Mouse (Mus musculus) spleen, adult 2 months (tissue): ENCODE data around the gene Fam183b. TPM values are rescaled to one million over a fixed set of nuclear protein-coding genes. Genes with fewer than 3 reads are reported as not detected.
"Not testable (repeated sequence)": the region's sequence is repeated elsewhere in the genome, so short reads cannot be mapped to it uniquely, and the experiment has no call there.

Experiments used
- DNase-seq, 2 experiments: peaks; one replicate each; pipeline versions ENCODE4 v3.0.0 to v3.0.0-alpha.2; 2012 to 2021; ENCODE audit warnings: low spot score in 2 of 2, low read depth in 1 of 2
- H3K27ac ChIP-seq: fragments of 200-500 bp; 2 replicates; pipeline ENCODE4 v1.5.1; 2012; ENCODE audit warnings: low read length, inconsistent platforms; ENCODE audit not compliant: insufficient read depth
- H3K27me3 ChIP-seq: fragments of 200-500 bp; 2 replicates; pipeline ENCODE4 v1.6.1; 2012; ENCODE audit warnings: mild to moderate bottlenecking, moderate library complexity, low read length, inconsistent platforms; ENCODE audit not compliant: control insufficient read depth, insufficient read depth
- H3K36me3 ChIP-seq: fragments of 200-500 bp; 2 replicates; pipeline ENCODE4 v1.6.1; 2012; ENCODE audit warnings: mild to moderate bottlenecking, low read length, inconsistent platforms; ENCODE audit not compliant: control insufficient read depth, insufficient read depth
- H3K4me1 ChIP-seq: fragments of 200-500 bp; 2 replicates; pipeline ENCODE4 v1.6.1; 2011; ENCODE audit warnings: inconsistent platforms; ENCODE audit not compliant: control insufficient read depth, insufficient read depth, insufficient read length
- H3K4me3 ChIP-seq: fragments of 200-500 bp; 2 replicates; pipeline ENCODE4 v1.5.1; 2011; ENCODE audit warnings: mild to moderate bottlenecking, inconsistent platforms; ENCODE audit not compliant: insufficient read depth, insufficient read length; ENCODE audit errors: extremely low read depth
- CTCF ChIP-seq: fragments of 200-500 bp; IDR thresholded peaks from 2 replicates; pipeline ENCODE4 v1.5.1; 2011; ENCODE audit warnings: mild to moderate bottlenecking, inconsistent platforms; ENCODE audit not compliant: insufficient read depth, insufficient read length, insufficient replicate concordance; ENCODE audit errors: extremely low read depth
- POLR2A ChIP-seq: fragments of 200-500 bp; IDR thresholded peaks from 2 replicates; pipeline ENCODE4 v1.6.1; 2011; ENCODE audit warnings: low read depth, low read length, inconsistent platforms
- WGBS: fragments of 180-500 bp; shearing (Covaris S2); methylation state at CpG from one replicate; pipeline ENCODE4 v1.1.7; 2018; 5-methylcytosine and 5-hydroxymethylcytosine counted together
- polyA plus RNA-seq: library from polyadenylated mRNA; depleted of rRNA; stranded (reverse); fragments of >200 nt; gene quantifications from 2 replicates; pipeline ENCODE4 v1.2.3, GENCODE M21; 2012; rRNA removed

Gene Fam183b
- polyA plus RNA-seq, 1 experiment = not detected

GRCm38 (mm10) chr11:58782480-58783089 is 19.2 kb downstream of the Fam183b start, which contains the start of gene Olfr314:
TSS of gene Olfr314 (plus strand) at chr11:58782952.
- 59% methylated on average over 6 of the region's 6 CpGs for WGBS
- Histone ChIP-seq H3K27me3 (no peaks in the 10 kb centered on the region), H3K4me3 (no peak within 1 kb of the TSS), H3K27ac (no peak within 1 kb of the TSS), H3K36me3 (no peaks in the 10 kb centered on the region), H3K4me1 (no peaks in the 10 kb centered on the region; the same call in 1 of the 2 replicates)
- DNase-seq = no peak
- TF ChIP-seq CTCF = no peak

- H3K4me1 ChIP-seq = no peaks in the 10 kb centered on the region
- H3K36me3 ChIP-seq = no peaks in the 10 kb centered on the region
- no peak for TF ChIP-seq CTCF
- TF ChIP-seq POLR2A = no peak
- H3K27me3 ChIP-seq = no peaks in the 10 kb centered on the region
- H3K4me3 ChIP-seq = no peak within 1 kb of the TSS
- no peak within 1 kb of the TSS for H3K27ac ChIP-seq
- no peak for DNase-seq
Observed at GRCm38 (mm10) chr11:58772888-58773287, 28.9 kb downstream of the Fam183b start, which contains the start of gene Olfr315. TSS of gene Olfr315 (plus strand) at chr11:58773188.

DNA sequence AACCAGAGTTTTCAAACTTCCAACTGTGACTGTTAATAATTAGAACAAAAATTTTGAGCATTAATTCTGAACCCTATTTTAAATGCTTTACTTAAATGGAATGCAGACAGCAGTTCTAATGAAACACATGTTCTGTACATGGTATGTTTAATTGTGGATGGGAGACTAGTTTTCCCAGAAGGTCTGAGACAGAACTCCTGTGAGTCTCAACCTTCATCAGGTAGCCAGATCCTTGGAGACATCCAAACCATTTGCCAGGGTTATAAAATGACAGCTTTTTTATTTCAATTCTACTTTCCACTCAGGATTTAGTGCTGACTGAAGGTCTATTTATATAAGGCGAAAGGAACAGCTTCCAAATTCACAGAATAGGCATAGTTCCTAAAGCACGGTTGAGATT is 49.3 kb downstream of the Fam183b start, which contains the start of gene Olfr316:
Gene Olfr316, plus strand, starts transcription at position 301 of the 400 bp plus-strand sequence.
- DNase-seq = no peak
- Histone ChIP-seq H3K4me1 (no peaks in the 10 kb centered on the region), H3K36me3 (no peaks in the 10 kb centered on the region), H3K27ac (no peak within 1 kb of the TSS), H3K27me3 (no peaks in the 10 kb centered on the region), H3K4me3 (no peak within 1 kb of the TSS)
- 87% methylated on average over 2 of the region's 2 CpGs for WGBS
- no peak for TF ChIP-seq CTCF
- TF ChIP-seq POLR2A = no peak

DNA sequence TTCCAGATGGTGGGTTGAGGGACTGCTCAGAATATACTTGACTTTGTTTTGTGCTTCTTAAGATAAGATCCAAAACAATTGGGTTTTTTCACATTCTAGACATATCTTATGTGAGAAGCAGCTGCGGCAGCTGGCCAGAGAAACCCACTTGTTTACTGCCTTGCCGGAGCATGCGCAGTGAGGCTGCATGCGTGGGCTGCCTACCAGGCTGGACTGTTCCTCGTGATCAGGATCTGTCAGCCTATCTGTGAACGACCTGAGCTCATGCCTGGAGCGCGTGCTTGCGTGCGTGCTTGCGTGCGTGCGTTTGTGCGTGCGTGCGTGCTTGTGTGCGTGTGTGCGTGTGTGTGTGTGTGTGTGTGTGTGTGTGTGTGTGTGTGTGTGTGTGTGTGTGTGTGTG is 50.7 kb downstream of the Fam183b start:
- whole genome bisulfite sequencing = 74% methylated on average over 18 of the region's 18 CpGs
- not testable (repeated sequence) for H3K4me1 ChIP-seq, DNase-seq, H3K27me3 ChIP-seq, H3K36me3 ChIP-seq, H3K4me3 ChIP-seq, H3K27ac ChIP-seq

Other genes with a start within 250 kb of the Fam183b start
- gene Olfr328, start 246.3 kb downstream of the Fam183b start, polyA plus RNA-seq = 0.08 TPM in 1 of 2 replicates, not detected in the other
- not detected in 2 replicates for gene Olfr224, start 231.4 kb downstream of the Fam183b start, polyA plus RNA-seq
- not detected in 2 replicates for gene Olfr325, start 224.2 kb downstream of the Fam183b start, polyA plus RNA-seq
- gene Olfr324, start 206.8 kb downstream of the Fam183b start, polyA plus RNA-seq = not detected in 2 replicates
- not detected in 2 replicates for gene 2210407C18Rik, start 185.9 kb downstream of the Fam183b start, polyA plus RNA-seq
- gene Olfr323, start 171.5 kb downstream of the Fam183b start, polyA plus RNA-seq = not detected in 2 replicates
- 4.6 and 8.9 TPM in 2 replicates for gene Trim58, start 161.5 kb downstream of the Fam183b start, polyA plus RNA-seq
- 0.21 TPM in 1 of 2 replicates, not detected in the other for gene Olfr322, start 143.2 kb downstream of the Fam183b start, polyA plus RNA-seq
- not detected in 2 replicates for gene Olfr320, start 120.9 kb downstream of the Fam183b start, polyA plus RNA-seq
- gene Olfr319, start 102.8 kb downstream of the Fam183b start, polyA plus RNA-seq = not detected in 2 replicates
- gene Olfr318, start 77.9 kb downstream of the Fam183b start, polyA plus RNA-seq = not detected in 2 replicates
- gene Olfr317, start 62.7 kb downstream of the Fam183b start, polyA plus RNA-seq = not detected in 2 replicates
- gene Olfr316, start 49.2 kb downstream of the Fam183b start, polyA plus RNA-seq = not detected in 2 replicates
- gene Olfr315, start 28.8 kb downstream of the Fam183b start, polyA plus RNA-seq = not detected in 2 replicates
- not detected in 2 replicates for gene Olfr314, start 19.0 kb downstream of the Fam183b start, polyA plus RNA-seq
- not detected in 2 replicates for gene Olfr313, start 13.0 kb upstream of the Fam183b start, polyA plus RNA-seq
- gene Olfr312, start 27.3 kb upstream of the Fam183b start, polyA plus RNA-seq = not detected in 2 replicates
- not detected in 2 replicates for gene Olfr311, start 37.3 kb upstream of the Fam183b start, polyA plus RNA-seq
- 2.6 and 2.9 TPM in 2 replicates for gene Gm12258, start 45.2 kb upstream of the Fam183b start, polyA plus RNA-seq
- gene 2810021J22Rik, start 65.3 kb upstream of the Fam183b start, polyA plus RNA-seq = 1.7 and 4.0 TPM in 2 replicates
- 1.2 and 1.3 TPM in 2 replicates for gene Zfp39, start 102.3 kb upstream of the Fam183b start, polyA plus RNA-seq
- gene Btnl10, start 115.9 kb upstream of the Fam183b start, polyA plus RNA-seq = 14.6 and 14.9 TPM in 2 replicates
- 157 and 230 TPM in 2 replicates for gene Rnf187, start 137.0 kb upstream of the Fam183b start, polyA plus RNA-seq
- 13.2 and 21.2 TPM in 2 replicates for gene Hist3h2ba, start 147.0 kb upstream of the Fam183b start, polyA plus RNA-seq
- 14.8 and 20.0 TPM in 2 replicates for gene Hist3h2a, start 152.7 kb upstream of the Fam183b start, polyA plus RNA-seq
- 0.06 and 0.23 TPM in 2 replicates for gene Trim17, start 152.7 kb upstream of the Fam183b start, polyA plus RNA-seq
- gene Trim11, start 176.1 kb upstream of the Fam183b start, polyA plus RNA-seq = 55.6 and 62.0 TPM in 2 replicates